Mouse (Mus musculus): Measurements from ENCODE around the gene Cnep1r1. TPM values are rescaled to one million over a fixed set of nuclear protein-coding genes. Genes with fewer than 3 reads are reported as not detected.

The Cnep1r1 gene
- total RNA-seq (2021): 10 to 100 TPM; 33.5 to 33.7 TPM

- DNase-seq: peak; percentile 87 to 95
Observed at GRCm38 (mm10) chr8:88118456-88119036, at the start of gene Cnep1r1. TSS of gene Cnep1r1 (plus strand) at chr8:88118769.

GRCm38 (mm10) chr8:88082183-88082582 is 36.4 kb upstream of the Cnep1r1 start:
- DNase-seq: no peak
- intact Hi-C loops (cut with DNase I): no loop called here

More at GRCm38 (mm10) chr8:88118456-88119036, at the start of gene Cnep1r1:
- intact Hi-C loops (cut with DNase I): loop anchor here (1.0 to 5.0 kb wide), 3 partner anchors 19 to 124 kb away; partner anchors contain the start of genes Heatr3 and Tent4b

DNA sequence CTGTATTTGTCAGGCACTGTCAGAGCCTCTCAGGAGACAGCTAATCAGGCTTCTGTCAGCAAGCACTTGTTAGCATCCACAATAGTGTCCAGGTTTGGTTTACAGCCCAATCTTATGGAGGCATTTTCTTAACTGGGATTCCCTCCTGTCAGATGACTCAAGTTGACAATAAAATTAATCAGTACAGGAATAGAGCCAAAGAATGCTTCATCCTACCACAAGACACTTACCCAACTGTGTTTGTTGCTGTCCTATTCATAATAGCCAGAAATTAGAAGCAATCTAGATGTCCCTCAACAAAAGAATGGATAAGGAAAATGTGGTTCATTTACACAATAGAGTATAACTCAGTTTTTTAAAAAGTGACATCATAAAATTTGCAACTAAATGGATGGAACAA is 30.6 kb upstream of the Cnep1r1 start:
- no peak for DNase-seq
- intact Hi-C loops (cut with DNase I): no loop called here

DNA sequence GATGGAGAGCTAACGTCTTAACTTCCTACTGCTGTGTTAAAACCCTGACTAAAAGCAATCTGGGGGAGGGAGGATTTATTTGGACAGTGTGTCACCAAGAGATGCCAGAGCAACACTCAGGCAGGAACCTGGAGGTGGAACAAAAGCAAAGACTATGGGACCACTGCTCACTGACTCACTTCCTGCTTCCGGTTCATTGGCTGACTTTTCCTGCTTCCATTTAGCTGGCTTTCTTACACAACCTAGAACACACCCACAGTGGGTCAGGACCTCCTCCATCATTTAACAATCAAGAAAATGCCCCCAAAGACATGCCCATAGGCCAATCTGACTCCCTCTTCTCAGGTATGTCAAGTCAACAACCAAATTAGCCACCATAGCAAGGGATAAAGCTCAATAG is 26.9 kb upstream of the Cnep1r1 start:
- intact Hi-C loops (cut with DNase I): no loop called here

DNA sequence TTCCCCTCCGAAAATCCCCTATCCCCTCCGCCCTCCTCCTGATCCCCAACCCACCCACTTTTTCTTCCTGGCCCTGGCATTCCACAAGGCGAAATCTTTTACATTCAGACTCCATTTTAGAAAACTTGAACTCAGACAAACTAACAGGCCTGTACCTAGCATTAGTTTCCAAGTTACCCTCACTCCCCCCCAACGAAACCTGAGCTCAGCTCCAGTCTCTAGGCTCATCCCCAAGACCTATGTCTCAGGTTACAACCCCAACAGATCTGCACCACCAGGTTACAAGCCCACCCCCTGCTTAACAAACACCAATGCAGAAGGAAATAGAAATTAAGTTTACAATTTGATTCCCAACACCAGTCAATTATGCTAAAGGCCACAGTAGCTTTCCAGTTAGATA is 25.2 kb upstream of the Cnep1r1 start:
- no peak for DNase-seq
- intact Hi-C loops (cut with DNase I): no loop called here

More for the DNA sequence above, 26.9 kb upstream of the Cnep1r1 start:
- no peak for DNase-seq

- intact Hi-C loops (cut with DNase I): no loop called here
- no peak for DNase-seq
Observed at GRCm38 (mm10) chr8:88098856-88099255, 19.7 kb upstream of the Cnep1r1 start.

DNA sequence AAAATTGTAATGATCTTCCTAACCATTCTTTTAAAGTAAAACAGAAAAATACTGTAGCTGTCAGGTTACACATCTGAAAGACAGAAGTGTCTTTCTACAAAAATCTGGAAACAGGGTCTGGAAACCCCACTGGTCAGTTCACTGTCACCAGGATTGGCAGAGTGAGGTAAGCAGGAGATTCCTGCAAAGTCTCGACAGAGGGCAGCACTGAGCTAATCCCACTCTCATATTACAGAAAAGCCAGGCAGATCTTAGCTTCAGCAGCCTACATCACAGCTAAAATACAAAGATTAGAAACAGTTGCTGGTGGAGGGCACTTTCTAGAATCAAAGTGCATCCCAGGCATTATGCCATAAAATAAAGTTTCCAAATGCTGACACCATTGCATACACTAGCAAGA is 19.0 kb upstream of the Cnep1r1 start:
- peak; percentile 18 to 38 for DNase-seq
- intact Hi-C loops (cut with DNase I): no loop called here

GRCm38 (mm10) chr8:88109241-88109640 is 9.3 kb upstream of the Cnep1r1 start:
- no peak for DNase-seq
- intact Hi-C loops (cut with DNase I): no loop called here

DNA sequence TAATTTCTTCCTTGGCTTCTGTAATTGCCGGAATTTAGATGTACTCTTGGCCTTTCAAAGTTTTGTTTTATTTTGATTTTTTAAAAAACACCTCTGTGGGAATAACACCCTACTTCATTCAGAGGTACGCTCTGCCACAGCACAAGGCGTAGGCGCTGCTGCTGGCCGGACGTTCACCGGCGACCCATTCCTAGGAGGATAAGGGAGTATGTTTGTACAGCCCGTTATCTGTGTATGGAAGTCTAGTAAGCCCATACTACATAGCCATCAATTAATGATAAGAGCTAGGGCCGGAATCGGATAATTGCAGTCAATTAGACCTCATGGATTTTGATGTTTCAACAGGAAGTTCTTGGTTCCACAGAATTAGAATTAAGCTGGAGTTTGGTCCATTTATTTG is 507 bp downstream of the Cnep1r1 start:
- peak; percentile 13 to 15 for DNase-seq
- intact Hi-C loops (cut with DNase I): loop anchor here (1.0 to 5.0 kb wide), 2 partner anchors 18 to 123 kb away; partner anchors contain the start of gene Heatr3

DNA sequence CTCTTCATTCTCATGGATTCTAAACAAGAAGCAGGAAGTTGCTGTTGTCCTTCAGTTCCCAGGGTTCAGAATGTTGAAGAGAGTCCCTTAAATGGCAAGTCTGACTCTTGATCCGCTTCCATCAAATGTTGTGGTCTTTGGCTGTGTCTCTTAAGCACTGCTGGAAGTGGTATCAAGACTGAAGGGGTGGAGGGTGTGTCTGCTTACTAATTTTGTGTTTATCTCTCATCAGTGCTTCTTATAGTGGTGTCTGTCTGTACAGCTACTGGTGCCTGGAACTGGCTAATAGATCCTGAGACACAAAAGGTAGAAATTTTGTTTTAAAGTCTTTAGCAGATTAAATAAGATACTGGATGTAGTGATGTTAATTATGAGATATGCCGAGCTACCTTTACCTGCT is 6.3 kb downstream of the Cnep1r1 start:
- intact Hi-C loops (cut with DNase I): no loop called here
- no peak for DNase-seq

DNA sequence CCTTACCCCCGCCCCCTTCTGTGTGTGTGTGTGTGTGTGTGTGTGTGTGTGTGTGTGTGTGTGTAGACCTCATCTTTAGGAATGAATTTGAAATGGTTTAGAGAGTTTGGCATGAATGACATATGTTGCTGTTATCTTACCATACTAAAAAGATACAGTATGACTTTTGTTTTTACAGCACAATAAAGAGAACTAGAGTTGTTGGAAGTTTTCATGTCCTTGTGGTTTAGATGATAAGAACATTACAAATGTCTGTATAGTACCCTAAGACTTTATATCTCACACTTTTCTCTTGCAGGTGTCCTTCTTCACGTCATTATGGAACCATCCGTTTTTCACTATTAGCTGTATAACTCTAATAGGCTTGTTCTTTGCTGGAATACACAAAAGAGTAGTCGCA is 10.8 kb downstream of the Cnep1r1 start:
- no peak for DNase-seq
- intact Hi-C loops (cut with DNase I): no loop called here

GRCm38 (mm10) chr8:88130754-88131317 is 12.3 kb downstream of the Cnep1r1 start:
- intact Hi-C loops (cut with DNase I): no loop called here
- DNase-seq: no peak

GRCm38 (mm10) chr8:88137748-88138484 is 19.3 kb downstream of the Cnep1r1 start, which contains the start of gene Heatr3:
TSS of gene Heatr3 (plus strand) at chr8:88137855.
- DNase-seq: peak; percentile 97 to 99
- intact Hi-C loops (cut with DNase I): loop anchor here (1.0 to 5.0 kb wide), 3 partner anchors 19 to 559 kb away; partner anchors contain the start of genes Cyld and Tent4b

- intact Hi-C loops (cut with DNase I): loop anchor here (5.0 kb wide), 2 partner anchors 58 to 558 kb away; partner anchors contain the start of genes Cyld and Tent4b
- DNase-seq: no peak
Observed at GRCm38 (mm10) chr8:88139256-88139655, 20.7 kb downstream of the Cnep1r1 start.

DNA sequence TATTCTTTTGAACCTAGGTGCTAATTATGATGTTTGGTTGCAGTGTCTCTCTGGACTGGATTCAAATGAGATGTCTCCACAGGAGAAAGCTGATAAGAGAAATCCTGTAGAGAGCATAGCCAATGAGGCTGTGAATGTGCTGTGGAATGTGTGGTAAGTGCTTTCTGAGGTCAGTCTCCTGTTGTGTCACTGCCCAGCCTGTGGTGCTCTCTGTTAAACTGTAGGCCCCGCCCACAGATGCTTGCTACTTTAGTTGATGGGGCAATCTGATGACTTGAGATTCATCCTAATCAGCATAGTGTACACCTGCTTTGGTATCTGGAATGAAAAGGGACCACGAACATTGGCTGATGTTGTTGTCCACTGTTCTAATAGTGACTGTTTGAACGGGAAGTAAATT is 23.1 kb downstream of the Cnep1r1 start:
- DNase-seq: no peak
- intact Hi-C loops (cut with DNase I): no loop called here

GRCm38 (mm10) chr8:88144041-88144440 is 25.5 kb downstream of the Cnep1r1 start:
- intact Hi-C loops (cut with DNase I): no loop called here
- DNase-seq: no peak

GRCm38 (mm10) chr8:88150910-88151371 is 32.4 kb downstream of the Cnep1r1 start:
- DNase-seq: no peak
- intact Hi-C loops (cut with DNase I): no loop called here

DNA sequence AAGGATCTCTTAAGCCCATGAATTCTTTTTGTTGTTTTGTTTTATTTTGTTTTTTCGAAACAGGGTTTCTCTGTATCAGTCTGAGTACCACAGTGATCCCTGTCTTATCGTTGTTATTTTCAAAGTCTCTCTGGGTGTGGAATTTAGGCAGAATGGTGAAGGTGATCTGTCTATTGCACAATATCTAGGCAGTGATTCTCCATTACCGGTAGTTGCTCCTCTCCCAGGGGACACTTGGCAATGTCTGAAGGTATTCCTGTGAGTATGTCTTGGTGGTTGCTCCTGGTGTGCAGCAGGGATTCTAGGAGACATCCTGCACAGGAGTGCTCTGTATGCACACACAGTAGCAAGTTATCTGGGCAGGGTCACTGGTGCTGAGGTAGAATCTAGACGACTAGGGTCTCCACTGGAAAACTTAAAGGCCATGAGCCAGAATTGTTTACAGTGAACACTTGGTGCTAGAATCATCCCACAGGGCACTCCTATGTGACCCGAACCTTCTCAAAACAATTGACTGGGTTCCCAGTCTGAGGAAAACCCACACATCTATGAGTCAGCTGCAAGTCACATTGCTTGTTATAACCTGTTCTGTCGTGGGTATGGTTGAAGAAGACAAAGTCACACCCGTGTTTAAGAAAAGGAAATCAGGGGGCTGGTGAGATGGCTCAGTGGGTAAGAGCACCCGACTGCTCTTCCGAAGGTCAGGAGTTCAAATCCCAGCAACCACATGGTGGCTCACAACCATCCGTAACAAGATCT is 41.8 kb downstream of the Cnep1r1 start:
- intact Hi-C loops (cut with DNase I): loop anchor here (5.0 kb wide), 1 partner anchor 82 kb away; no protein-coding TSS in a partner anchor
- no peak for DNase-seq

DNA sequence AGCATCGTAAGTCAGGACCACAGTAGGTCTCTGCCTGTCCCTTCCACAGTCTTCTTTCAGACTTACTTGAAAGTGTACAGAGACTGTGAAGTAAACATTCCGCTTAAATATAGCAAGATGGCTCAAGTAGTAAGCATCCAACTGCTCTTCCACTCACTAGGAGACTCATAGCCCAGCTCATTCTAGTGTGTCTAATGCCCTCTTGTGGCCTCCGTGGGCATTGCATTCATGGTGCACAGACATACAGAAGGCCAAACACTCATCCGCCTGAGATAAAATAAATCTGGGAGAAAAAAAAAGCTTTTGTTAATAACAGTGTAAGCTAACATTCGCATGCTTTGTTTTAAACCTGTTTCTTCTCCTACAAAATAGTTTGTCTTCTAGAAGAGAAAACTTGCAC is 42.9 kb downstream of the Cnep1r1 start:
- peak; percentile 48 to 76 for DNase-seq
- intact Hi-C loops (cut with DNase I): loop anchor here (5.0 kb wide), 1 partner anchor 81 kb away; no protein-coding TSS in a partner anchor

DNA sequence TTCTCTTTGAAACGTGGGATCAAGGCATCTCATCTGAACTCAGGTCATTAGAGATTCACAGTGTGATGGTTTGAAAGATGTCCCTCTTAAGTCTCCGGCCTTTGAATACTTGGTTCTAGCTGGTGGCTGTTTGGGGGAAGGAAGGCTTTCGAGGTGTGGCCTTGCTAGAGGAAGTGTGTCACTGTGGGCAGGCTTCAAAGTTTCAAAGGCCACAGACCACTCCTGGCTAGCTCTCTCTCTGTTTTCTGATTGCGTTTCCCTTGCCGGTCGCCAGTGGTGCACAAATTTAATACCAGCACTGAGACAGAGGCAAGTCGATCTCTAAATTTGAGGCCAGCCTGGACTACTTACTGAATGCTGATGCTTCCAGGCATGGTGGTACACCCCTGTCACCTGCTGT is 56.7 kb downstream of the Cnep1r1 start:
- intact Hi-C loops (cut with DNase I): no loop called here
- DNase-seq: no peak

DNA sequence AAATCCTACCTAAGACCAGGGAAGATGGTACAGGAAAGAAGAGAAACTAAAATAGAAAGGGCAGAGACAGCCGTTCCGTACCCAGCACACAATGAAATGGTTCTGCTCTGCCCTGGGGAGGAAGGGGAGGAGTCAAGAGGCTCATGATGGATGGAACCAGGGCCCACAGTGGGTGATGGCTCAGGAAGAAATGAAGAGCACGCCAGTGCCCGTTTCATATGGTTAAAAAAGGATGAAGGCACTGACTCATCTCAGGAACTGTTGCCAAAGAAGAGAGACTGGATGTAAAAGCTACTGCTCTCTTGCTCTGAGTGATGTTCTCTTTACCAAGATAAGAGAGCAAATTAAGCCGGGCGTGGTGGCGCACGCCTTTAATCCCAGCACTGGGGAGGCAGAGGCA is 58.7 kb downstream of the Cnep1r1 start:
- DNase-seq: no peak
- intact Hi-C loops (cut with DNase I): no loop called here
